Mouse (Mus musculus): ENCODE measurements around the gene Spns3. TPM values are rescaled to one million over a fixed set of nuclear protein-coding genes. Genes with fewer than 3 reads are reported as not detected.

The Spns3 gene
- total RNA-seq, 2 experiments from 2014 or later = not detected

- intact Hi-C loops (cut with DNase I) = no loop called here
- peak; percentile 50 for DNase-seq (ENCODE audit: low spot score)
These were observed 27.7 kb downstream of the Spns3 start for GRCm38 (mm10) chr11:72522616-72523041.

GRCm38 (mm10) chr11:72521598-72522541 is 28.4 kb downstream of the Spns3 start:
- peak; percentile 64 for DNase-seq (ENCODE audit: low spot score)
- intact Hi-C loops (cut with DNase I) = no loop called here

DNA sequence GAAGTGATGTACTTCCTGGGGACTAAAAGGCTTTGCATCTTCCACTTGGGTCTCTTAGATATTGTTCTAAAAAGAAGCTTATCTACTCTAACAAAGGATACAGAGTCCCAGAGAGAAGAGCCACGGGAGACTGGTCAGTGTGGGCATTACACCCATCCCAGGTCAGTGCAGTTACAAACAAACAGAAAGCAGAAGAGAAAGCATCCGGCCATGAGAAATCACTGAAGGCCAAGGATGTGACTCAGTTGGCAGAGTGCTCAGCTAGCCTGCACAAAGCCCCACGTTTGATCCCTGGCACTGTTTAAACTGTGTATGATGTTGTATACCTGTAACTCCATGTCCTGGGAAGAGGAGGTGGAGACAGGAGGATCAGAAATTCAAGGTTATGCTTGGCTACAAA is 30.4 kb downstream of the Spns3 start:
- no peak for DNase-seq (ENCODE audit: low spot score)
- intact Hi-C loops (cut with DNase I) = loop anchor here (5.0 kb wide), 1 partner anchor 53 kb away; no protein-coding TSS in a partner anchor

DNA sequence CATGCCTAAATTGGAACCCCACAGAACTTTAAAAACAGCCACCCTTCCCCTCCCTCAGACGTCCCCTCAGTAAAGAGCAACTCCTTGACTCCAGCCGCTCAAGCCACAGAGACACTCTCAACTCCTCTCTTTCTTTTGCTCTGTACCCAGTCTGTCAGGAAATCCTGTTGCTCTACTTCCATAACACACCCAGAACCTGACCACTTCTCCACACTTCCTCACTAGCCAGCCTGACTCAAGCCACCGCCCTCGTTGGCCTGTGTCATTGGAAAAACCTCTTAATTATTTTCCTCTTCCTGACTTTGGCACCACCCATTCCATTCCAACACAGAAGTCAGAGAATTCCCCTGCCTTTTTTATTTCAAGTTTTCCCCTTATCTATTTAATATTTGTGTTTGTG is 31.1 kb downstream of the Spns3 start:
- peak; percentile 38 for DNase-seq (ENCODE audit: low spot score)
- intact Hi-C loops (cut with DNase I) = loop anchor here (5.0 kb wide), 1 partner anchor 52 kb away; no protein-coding TSS in a partner anchor

GRCm38 (mm10) chr11:72518449-72518848 is 31.9 kb downstream of the Spns3 start:
- no peak for DNase-seq (ENCODE audit: low spot score)
- intact Hi-C loops (cut with DNase I) = loop anchor here (5.0 kb wide), 1 partner anchor 51 kb away; no protein-coding TSS in a partner anchor

DNA sequence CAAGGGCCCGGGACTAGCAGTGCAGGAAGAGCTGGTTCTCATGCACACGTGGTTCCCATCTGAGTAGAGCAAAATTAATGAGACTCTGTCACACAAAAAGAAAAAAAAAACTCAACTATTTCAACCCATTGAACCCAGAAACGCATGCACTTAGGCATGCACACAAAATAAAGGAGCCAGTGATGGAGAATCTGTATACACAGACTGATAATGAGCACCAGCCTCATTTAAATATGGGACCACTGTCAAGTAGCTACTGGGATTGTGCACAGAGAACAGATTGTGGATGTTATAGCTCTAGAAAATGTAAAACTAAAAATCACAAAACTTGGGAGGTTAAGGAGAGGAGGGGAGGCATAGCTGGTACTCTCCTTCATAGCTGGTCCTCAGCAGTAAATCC is 35.3 kb downstream of the Spns3 start:
- DNase-seq (ENCODE audit: low spot score) = no peak
- intact Hi-C loops (cut with DNase I) = loop anchor here (5.0 kb wide), 1 partner anchor 48 kb away; no protein-coding TSS in a partner anchor

- DNase-seq (ENCODE audit: low spot score) = no peak
- intact Hi-C loops (cut with DNase I) = no loop called here
These were observed 41.7 kb downstream of the Spns3 start for GRCm38 (mm10) chr11:72508651-72509050.

GRCm38 (mm10) chr11:72507651-72508050 is 42.7 kb downstream of the Spns3 start:
- DNase-seq (ENCODE audit: low spot score) = no peak
- intact Hi-C loops (cut with DNase I) = no loop called here

- no peak for DNase-seq (ENCODE audit: low spot score)
- intact Hi-C loops (cut with DNase I) = no loop called here
These were observed 46.1 kb downstream of the Spns3 start for GRCm38 (mm10) chr11:72504016-72504797.

- DNase-seq (ENCODE audit: low spot score) = no peak
- intact Hi-C loops (cut with DNase I) = no loop called here
These were observed 46.8 kb downstream of the Spns3 start for GRCm38 (mm10) chr11:72503501-72503921.

DNA sequence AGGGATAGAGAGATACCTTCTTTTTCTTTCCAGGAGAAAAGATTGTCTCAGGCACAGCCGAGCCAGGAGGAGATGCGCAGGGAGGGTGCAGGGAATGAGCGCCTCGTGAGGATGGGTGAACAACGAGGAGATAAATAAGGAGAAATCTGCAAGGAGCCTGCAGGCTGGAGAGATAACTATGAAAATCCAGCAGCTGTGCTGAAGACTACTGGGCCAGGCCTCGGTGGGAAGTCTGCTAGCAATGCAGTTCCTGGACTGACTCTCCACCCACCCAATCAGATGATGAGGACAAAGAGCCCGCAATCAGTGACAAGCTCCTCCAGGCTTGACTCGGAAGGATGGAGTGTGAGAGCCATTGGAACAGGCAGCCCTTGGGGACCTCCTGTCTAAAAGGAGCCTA is 48.1 kb downstream of the Spns3 start:
- intact Hi-C loops (cut with DNase I) = no loop called here
- no peak for DNase-seq (ENCODE audit: low spot score)

DNA sequence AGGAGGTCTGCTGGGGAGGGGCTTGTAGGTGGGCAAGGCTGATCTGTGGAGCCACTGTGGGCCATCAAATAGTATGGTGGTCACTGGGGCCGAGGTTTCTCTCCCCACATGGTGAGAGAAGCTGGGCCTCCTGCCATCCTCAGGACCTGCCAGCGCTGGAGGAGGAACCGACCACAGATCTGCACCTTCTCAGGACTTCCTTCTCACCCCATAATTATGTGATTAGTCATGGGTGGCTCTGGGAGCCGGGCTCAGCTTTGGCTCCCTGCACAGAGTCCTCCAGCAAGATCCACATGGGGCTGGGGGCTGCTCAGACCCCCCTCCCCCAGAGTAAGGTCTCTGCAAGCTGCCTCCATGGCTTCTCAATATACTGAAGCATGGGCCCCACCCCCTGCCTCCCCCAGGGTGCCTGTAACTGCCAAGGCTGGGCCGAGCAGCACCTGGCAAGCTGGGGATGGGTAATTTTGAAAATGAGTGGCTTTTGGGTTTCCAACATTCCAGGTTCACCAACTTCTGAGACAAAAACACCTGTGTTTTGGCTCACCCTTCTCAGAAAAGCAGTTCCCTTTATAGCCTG is 48.8 kb downstream of the Spns3 start:
- intact Hi-C loops (cut with DNase I) = no loop called here

DNA sequence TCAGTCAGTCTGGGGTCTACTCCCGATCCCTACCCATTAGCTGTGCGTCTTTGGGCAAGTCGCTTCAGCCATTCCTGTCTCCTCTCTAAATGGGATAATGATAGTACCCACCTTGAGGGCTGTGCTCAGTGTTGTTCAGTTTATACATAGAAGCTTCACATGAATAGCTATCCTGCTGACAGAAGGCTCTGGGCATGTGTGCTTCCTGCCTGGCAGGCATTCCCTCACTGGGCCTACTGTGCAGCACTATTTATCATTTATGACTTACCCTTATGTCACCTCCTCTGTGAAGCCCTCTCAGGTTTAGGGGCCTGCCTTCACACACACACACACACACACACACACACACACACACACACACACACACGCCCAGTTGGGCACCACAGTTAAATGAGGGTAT is 50.2 kb downstream of the Spns3 start:
- intact Hi-C loops (cut with DNase I) = no loop called here
- no peak for DNase-seq (ENCODE audit: low spot score)

More for the DNA sequence above, 48.8 kb downstream of the Spns3 start:
- DNase-seq (ENCODE audit: low spot score) = no peak

- intact Hi-C loops (cut with DNase I) = no loop called here
- no peak for DNase-seq (ENCODE audit: low spot score)
These were observed 52.9 kb downstream of the Spns3 start for GRCm38 (mm10) chr11:72497367-72497766.

DNA sequence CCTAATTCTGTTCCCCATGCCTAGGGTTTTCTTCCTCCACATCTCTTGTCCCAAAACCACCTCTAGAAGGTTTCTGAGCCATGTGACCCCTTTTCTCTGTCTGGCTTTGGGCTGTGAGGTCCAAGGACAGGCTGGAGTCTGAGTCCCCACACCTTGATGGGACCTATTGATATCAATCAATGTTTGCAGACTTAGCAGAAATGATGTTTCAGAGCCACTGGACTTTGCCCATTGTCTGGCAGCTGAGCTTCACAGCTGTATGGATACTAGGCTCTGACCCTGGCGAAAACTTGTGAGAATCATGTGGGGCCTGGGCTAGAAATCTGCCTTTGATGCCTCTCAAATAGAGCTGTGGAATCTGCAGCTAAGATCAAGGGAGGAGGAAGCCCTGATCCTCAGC is 53.5 kb downstream of the Spns3 start:
- intact Hi-C loops (cut with DNase I) = no loop called here
- DNase-seq (ENCODE audit: low spot score) = no peak

DNA sequence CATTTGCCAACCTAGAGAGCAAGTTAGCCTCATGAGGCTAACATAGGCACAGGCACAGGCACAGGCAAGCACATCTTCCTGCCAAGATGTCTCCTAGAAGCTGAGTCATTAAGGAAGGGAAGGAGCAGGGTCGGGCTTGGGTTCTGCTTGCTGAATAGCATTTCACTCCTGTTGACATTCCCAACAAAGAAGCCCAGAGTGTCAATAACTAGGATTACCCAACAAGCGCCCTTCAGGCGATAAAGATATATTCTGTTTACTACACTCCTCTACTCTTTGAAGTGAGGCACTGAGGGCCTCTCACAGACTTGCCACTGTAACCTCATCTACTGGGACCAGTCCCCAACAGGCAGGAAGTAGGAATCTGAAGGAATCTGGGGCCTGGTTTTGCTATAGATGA is 54.2 kb downstream of the Spns3 start:
- DNase-seq (ENCODE audit: low spot score) = no peak
- intact Hi-C loops (cut with DNase I) = no loop called here

GRCm38 (mm10) chr11:72494046-72494988 is 56.0 kb downstream of the Spns3 start:
- intact Hi-C loops (cut with DNase I) = loop anchor here (5.0 kb wide), 1 partner anchor 33 kb away; no protein-coding TSS in a partner anchor

GRCm38 (mm10) chr11:72491130-72491960 is 59.0 kb downstream of the Spns3 start:
- intact Hi-C loops (cut with DNase I) = loop anchor here (2.0 to 5.0 kb wide), 2 partner anchors 36 to 71 kb away; no protein-coding TSS in a partner anchor
- DNase-seq (ENCODE audit: low spot score) = no peak

More at GRCm38 (mm10) chr11:72494046-72494988, 56.0 kb downstream of the Spns3 start:
- no peak for DNase-seq (ENCODE audit: low spot score)

Measured in heart, postnatal 25 days (tissue).